Mouse (Mus musculus): ENCODE measurements around the gene Hexb.
"Not testable (repeated sequence)": the region's sequence is repeated elsewhere in the genome, so short reads cannot be mapped to it uniquely, and the experiment has no call there.

Gene Hexb

DNA sequence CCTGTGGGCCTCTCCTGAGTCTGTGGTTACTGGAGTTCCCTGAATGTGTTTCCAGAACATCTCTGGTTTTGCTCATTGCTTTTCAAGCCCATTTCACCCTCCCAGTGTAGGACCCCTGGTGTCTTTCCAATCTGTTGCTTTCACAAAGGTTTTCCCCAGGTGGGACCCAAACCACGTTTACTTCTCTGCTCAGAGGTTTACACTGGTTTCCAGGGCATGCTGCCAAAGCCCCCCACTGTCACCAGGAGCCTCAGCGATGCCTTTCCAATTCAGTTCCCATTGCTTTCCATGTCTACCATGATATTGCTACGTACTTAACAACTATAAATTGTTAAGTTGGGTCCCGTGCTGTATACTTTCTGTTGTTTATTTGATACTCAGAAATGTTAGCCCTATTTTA is 15.3 kb downstream of the Hexb start:
- DNase-seq (ENCODE audit: low spot score in 2 of 2) = no peak

DNA sequence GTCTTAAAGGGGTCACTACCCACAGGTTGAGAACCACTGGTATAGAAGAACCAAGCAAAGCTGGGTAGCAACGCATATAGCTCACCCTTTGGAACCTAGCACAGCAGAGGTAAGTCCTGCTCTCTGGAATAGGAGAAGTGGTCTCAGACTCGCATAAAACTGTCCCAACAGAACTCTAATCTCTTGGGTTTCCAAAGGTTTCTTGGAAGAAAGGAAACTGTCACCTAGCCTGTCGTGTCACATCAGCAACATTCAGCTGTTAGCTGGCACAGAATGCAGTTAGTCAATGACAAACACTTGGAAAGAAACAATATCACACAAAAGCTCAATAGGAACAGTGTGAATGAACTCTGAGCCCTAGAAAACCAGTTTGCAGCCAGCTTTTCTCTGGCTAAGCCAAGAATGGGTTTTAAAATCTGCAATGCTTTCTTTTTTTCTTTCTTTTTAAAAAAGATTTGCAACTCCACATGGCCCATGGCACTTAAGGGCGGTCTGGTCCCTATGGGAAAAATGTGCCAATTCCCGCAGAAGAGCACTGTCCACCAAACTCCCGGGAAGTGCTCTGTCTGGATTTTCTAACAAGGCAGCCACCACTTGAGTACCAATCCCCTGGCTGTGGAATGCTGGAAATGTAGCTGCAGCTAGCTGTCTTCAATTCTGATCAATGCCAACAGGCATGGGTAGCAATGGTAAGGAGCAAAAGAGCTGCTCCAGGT is 17.9 kb downstream of the Hexb start:
- DNase-seq (ENCODE audit: low spot score in 2 of 2) = no peak

DNA sequence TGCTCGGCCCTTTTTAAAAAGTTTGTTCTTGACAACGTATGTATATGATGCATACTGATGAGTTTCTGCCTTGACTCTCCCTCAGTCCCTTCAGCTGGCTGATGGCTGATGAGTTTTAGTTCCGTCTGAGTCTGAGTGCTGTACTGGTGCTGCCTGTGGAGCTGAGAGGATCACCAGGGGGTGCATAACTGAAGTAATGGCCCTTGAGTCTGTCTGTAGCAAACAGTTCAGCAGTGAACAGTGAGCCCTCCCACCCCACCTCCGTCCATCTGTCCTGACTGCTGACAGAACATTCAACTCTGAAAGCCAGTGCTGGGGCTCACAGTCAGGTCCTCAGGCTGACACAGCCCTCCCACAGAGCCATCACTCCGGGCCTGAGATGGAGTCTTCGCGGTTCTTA is 19.2 kb downstream of the Hexb start:
- no peak for DNase-seq (ENCODE audit: low spot score in 2 of 2)

DNA sequence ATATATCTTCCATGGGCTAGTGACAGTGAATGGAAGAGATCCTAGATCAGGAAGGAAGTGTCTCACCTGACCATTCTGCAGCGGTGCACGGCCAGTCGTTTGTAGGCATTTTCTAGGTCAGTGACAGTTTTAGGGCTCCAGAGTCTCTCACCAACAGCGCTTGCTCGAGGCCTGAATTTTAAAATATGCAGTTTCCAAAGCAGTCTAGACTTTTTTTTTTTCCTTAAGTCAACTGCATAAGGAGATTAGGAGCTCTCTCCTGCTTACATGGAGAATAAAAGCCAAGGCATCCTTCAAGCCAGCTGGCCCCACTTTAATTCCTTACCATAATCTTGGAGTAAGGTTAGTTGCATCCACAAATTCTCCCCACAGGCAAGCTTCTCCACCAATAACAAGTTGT is 21.4 kb downstream of the Hexb start:
- no peak for DNase-seq (ENCODE audit: low spot score in 2 of 2)

DNA sequence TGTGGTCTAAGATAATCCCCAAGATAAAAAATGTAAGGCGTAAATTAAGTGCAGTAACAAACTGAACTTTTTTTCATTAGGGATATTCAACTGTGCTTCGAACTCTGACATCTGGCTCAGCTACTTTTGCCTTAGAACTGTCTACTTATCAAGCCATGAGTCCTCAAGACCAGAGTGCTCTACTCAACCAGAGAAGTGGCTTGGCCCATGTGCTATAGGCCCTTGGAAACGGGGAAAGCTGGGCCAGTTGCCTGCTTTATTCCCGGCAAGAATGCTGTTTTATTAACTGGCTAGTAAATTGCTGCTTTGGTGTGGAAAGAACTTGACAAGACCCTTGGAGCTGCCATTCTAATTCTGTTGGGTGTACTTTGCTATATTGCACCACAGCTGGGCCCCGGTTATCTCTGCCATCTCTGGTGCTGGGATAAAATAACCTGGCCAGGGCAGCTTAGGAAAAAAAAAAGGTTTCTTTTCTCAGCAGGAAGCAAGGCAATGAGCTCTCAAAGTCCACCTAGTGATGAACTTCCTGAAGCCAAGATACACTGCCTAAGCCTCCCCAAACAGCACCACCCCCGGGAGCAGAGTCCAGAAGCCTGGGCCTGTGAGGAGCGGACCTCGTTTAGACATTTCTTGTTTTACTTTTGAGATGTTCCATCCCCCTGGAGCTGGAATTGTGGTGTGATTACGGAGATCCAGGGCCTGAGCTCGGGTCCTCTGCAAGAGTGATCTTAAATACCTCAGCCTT is 22.5 kb downstream of the Hexb start:
- no peak for DNase-seq (ENCODE audit: low spot score in 2 of 2)

DNA sequence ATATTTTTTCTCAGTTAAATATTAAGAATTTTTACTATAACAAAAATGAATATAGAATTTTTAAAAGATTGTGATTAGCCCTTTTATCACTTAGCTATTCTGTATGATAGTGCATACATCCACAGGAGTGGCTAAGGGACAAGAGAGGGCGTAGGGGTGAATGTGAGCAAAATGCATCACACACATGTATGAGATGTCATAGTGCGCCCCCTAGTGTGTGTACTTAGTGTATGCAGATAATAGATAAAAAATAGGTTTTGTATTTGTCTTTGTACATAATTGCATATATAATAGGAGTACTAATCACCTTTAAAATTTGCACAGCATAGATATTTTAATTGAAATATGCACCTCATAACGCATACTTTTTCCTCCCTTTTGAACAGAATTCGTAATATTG is 52.3 kb downstream of the Hexb start:
- DNase-seq (ENCODE audit: low spot score in 2 of 2) = no peak

DNA sequence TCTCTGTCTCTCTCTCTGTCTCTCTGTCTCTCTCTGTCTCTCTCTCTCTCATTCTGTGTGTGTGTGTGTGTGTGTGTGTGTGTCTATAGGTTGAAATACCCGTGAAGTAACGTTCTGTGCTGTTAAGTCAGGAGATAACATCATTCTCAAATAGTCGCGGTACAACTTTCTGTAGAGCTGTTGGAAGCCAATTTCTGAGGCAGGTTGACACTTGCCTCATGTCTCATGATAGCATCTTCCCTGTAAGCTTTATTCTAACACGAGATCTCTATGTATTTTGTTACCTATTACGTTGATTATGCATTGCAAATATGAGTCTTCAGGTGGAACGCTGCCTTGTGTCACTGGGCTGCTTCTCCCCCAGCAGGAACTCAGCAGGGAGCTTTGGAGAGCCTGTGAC is 55.8 kb downstream of the Hexb start:
- no peak for DNase-seq (ENCODE audit: low spot score in 2 of 2)

DNA sequence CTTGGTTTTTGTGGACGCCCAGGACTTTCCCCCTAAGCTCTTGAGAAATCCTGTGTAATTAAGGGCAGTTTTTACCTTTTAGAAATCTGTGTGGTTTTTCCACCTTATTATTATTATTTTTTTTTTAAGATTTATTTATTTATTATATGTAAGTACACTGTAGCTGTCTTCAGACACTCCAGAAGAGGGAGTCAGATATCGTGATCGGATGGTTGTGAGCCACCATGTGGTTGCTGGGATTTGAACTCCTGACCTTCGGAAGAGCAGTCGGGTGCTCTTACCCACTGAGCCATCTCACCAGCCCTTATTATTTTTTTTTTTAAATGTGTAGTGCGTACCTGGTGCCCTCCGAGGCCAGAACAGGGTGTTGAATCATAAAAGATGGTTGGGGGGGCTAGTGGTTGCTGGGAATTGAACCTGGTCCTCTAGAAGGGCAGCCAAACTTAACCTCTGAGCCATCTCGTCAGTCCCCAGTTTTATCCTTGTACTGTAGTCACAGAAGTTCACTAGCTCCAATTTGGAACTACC is 59.7 kb downstream of the Hexb start:
- not testable (repeated sequence) for DNase-seq (ENCODE audit: low spot score in 2 of 2)

DNA sequence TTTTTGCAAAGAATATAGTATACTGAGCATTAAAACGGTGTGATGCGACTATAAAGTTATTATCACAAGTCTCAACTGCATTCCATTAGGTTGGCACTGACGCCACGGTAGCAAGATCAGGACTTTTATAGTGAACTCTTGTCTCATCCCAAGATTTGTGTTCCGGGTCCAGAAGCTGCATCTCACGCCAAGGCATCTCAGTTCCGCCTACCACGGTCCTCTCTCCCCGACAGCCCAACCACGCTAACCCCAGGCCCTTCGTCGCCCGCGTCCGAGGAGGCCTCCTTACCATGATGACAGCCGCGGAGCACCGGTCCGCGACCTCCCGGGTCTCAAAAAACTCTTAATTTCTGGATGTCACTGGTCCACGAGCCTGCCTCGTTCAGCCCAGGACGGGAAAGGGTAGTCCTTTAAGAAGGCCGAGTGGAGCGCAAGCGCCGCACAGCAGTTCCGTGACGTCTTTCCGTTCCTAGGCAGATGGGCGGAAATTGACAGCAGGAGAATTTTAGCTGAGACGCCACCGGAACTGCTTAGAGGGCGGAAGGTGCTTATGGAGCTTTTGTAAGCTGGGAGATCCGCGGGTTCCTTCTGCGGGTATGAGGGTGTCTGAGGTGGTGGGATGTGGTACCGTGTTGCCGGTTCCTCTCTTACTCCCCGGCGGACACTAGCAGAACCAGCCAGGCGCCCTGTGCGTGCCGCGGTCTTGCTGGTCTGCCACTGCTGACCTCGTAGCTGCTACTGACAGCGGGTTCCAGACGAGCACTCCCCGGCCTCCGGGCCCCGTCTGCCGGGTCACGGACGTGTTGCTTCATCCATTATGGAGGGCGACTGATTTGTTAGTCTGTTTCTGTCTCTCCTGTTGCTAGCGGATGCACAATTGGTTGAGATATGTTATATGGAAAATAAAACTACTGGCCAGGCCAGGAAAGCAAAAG is 60.4 kb downstream of the Hexb start, which contains the start of the genes Gfm2 and Nsa2:
TSS of gene Gfm2 (plus strand) at position 472 of the 935 bp plus-strand sequence.
TSS of gene Nsa2 (minus strand) at position 472 of the 935 bp plus-strand sequence.
- peak; percentile 85 to 89 for DNase-seq (ENCODE audit: low spot score in 2 of 2)

DNA sequence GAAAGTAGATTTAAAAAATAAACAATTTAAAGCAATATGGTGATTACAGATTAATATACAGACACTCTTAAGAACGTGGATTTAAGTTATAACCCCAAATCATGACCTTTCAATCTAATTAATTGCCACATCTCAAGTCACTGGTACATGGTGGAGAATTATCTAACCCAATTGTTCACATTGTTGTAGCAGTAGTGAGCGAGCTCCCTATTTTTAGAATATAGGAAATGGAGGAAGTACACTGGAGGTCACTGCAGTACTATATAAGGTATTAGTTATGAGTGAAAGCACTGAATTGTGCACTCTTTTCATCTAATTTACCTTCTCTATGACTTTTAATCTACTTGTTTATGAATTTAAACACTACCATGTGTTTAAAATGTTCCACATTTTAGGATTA is 67.7 kb downstream of the Hexb start:
- DNase-seq (ENCODE audit: low spot score in 2 of 2) = not testable (repeated sequence)

DNA sequence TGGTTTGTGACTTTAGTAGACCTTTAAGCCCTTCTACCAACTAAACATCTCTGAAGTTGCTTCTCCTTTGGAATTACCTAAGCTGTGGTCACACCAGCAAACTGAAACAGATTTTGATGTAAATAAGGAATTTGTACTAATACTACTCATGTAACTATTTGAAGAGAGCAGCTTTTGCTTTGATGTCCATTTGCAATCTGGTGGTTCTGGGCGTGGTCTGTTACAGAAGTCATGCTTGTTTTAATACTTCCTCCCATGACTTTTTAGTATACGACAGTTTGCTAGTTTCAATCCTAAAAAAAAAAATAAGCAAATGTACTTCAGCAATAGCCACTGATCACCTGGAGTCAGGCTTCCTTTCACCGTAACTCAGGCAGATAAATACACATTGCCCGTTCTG is 68.5 kb downstream of the Hexb start:
- not testable (repeated sequence) for DNase-seq (ENCODE audit: low spot score in 2 of 2)
